Comparison of ENCODE assay signal across 10 mouse cellular contexts in the genomic region with DNA sequence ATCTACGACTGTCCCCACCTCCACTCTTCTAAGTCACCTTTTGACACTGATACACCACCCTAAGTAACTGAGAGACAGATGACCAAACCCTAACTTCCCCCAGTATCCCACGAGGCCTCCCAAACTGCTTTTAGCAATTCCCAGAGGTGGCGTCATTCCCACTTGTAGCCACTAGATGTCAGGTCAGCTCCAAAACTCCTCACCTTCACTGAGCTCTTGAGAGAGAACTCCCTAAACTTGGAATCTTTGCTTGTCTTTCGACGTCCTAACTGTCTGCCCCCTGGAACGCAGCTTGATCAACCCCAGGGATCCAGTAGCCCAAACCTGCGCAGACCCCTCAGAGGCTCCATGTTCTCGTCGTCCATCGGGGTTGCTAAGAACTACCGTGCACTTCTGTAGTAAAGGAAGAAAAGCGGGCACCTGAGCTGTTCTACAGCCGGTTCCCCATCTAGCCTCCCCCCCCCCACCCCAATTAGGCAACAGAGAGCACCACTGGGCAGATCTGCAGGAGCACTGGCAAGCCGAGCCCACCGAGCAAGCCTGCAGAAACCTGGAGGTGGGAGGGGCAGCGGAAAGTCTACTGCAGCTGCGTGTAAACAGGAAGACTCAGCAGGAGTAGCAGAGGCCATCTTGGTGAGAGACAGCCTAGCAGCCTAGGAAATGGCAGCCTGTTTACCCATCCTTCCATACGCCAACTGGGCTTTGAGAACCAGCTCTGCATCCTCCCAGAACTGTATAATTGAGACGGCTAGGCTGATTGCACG. TPM values are rescaled to one million over a fixed set of nuclear protein-coding genes. Genes with fewer than 3 reads are reported as not detected.
A peak's percentile ranks its signal among the peaks of the same experiment; 100 is the strongest.
DNase-seq lines count a peak whose midpoint lies in the region; ATAC-seq lines count a peak whose summit lies in the region.
"Had no signal": no experiment of that assay in that cellular context is flagged by ENCODE, and none has a peak within 500 bp of the region (broad histone marks: within the 10 kb centered on the region; RNA-seq: fewer than 3 reads in every experiment).

No protein-coding gene starts in this region.

- H3K27ac ChIP-seq in heart, embryonic 13.5 days (replicated peaks): no peak overlapping the region

- 31% methylated on average over 20 of the region's 20 CpGs for WGBS in heart, embryonic 13.5 days

- H3K27me3 ChIP-seq in heart, embryonic 13.5 days (replicated peaks): no peaks in the 10 kb centered on the region

- no peak overlapping the region for H3K4me3 ChIP-seq in heart, embryonic 13.5 days
- H3K4me3 ChIP-seq: megakaryocyte, embryonic 14.5 days had no signal

- no peak for ATAC-seq in heart, embryonic 13.5 days (ENCODE audit: extremely low read depth, insufficient number of reproducible peaks, low FRiP score, low TSS enrichment)

- peaks cover 26% of the 10 kb centered on the region for H3K4me1 ChIP-seq in heart, embryonic 13.5 days

- DNase-seq in ovary, postnatal 14 days (ENCODE audit: low spot score): peak; percentile 57
- no peak for DNase-seq in ovary, postnatal 10 days (ENCODE audit: low spot score)
- DNase-seq in adipocyte (ENCODE audit: low spot score): peak; percentile 82
- peak; percentile 88 for DNase-seq in embryo, embryonic 10 days (ENCODE audit: low spot score)
- peak; percentile 52 to 56 for DNase-seq in left cerebral cortex, postnatal 10 days (ENCODE audit: extremely low spot score in 1 of 2, low spot score in 2 of 2)
- peak; percentile 77 for DNase-seq in mesoderm, embryonic 11.5 days (ENCODE audit: low read depth, low spot score)
- DNase-seq in thymus, postnatal 0 days (ENCODE audit: low spot score): peak; percentile 55

- no peaks in the 10 kb centered on the region for H3K9me3 ChIP-seq in heart, embryonic 13.5 days

- H3K4me2 ChIP-seq in heart, embryonic 13.5 days: peak overlapping the region; percentile 11; the same call in 1 of the 2 replicates

- no peak overlapping the region; the same call in 1 of the 2 replicates for H3K9ac ChIP-seq in heart, embryonic 13.5 days

- intact Hi-C loops in left cerebral cortex, postnatal 10 days (cut with DNase I): loop anchor here (5.0 kb wide), 1 partner anchor 284 kb away; no protein-coding TSS in a partner anchor

- no peaks in the 10 kb centered on the region for H3K36me3 ChIP-seq in heart, embryonic 13.5 days

RNA-seq across cellular contexts. Expression of gene Lrrc74a, which starts 33.9 kb away (rescaled TPM):
- polyA plus RNA-seq in heart, embryonic 13.5 days (2015; fragmentation: Nextera tagmentation; extraction: Ambion mirVana): not detected in 2 replicates
- total RNA-seq in left cerebral cortex, postnatal 10 days (2021): not detected
- 0.09 TPM in 1 of 2 replicates, not detected in the other for polyA plus RNA-seq in thymus, postnatal 0 days (2015; fragmentation: Nextera tagmentation; extraction: Ambion mirVana)
- polyA plus RNA-seq: frontal cortex, adult 2 months had no signal

RNA-seq across cellular contexts. Expression of gene Angel1, which starts 41.8 kb away (rescaled TPM):
- polyA plus RNA-seq in heart, embryonic 13.5 days (2015; fragmentation: Nextera tagmentation; extraction: Ambion mirVana): 9.6 TPM in 2 replicates
- total RNA-seq in left cerebral cortex, postnatal 10 days (2021): 1 to 10 TPM; 9.0 to 9.8 TPM
- 3.4 and 3.7 TPM in 2 replicates for polyA plus RNA-seq in thymus, postnatal 0 days (2015; fragmentation: Nextera tagmentation; extraction: Ambion mirVana)
